Mouse (Mus musculus): ENCODE results near the gene Syt6.

DNA sequence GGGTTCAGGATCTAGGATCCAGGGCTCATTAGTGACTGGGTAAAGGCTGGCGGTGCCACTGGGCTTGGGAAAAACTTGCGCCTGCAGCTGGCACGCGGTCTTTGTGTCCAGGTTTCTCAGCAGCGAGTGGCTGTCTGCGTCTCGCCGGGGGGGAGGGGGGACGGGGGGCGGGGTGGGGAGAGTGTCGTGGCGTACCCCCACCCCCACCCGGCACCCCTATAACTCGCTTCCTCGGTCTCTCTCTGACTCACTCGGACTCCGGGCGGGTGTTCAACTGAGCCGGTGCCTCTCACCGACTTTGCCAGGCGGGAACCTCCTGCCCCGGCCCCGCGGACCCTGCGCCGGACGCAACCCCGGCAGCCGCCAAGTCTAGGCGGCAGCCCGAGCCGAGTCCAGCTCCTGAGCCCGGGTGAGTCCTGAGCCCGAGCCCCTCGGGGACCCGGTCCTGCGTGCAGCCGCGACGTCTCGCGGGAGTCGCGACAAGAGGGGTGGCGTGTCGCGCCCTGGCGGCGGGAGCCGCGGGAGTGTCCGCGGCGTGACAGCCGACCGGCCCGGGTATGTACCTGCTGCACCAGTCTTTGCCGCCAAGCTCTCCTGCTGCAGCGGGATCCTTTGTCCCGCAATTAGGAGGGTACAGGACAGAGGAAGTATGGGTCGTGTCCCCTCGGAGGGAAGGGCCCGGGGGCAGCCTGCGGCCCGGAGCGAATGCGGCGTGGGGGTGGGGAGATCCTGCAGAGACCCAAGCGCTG lies 1.0 kb downstream of the Syt6 start:
- TF ChIP-seq CTCF (IDR thresholded peaks at IDR 0.05; ENCODE audit: borderline replicate concordance, extremely low read depth, insufficient read depth, insufficient read length): no peak
- TF ChIP-seq POLR2A (IDR thresholded peaks at IDR 0.05; ENCODE audit: borderline replicate concordance, extremely low read depth, insufficient read depth, insufficient read length, poor library complexity, severe bottlenecking): no peak

Data from brain, embryonic 14.5 days (tissue).